Mouse (Mus musculus): ENCODE measurements at regions not wholly inside any gene's neighbourhood (a gene's known extent, or its start where the extent isn't known, plus 50 kb on each side); places are given as distances from the start of the nearest gene placed in this dataset.

DNA sequence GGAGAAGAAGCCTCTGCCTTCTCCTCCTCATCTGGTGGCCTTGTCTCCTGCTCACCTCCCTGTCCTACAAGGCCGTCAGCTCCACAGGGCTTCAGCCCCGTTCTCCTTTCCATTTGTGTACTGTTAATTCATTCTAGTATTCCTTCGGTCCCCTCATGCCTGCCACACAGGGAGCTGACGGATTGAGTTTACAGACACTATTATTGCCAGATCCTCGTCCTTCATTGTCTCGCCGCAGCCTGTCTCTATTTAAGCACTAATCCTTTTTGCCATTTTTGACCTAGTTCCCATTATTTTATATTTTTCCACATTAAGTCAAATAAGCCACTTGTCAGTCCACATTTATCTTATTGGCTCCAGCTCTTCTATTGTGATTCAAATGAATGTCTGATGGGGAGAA lies 64.2 kb upstream of the Cd180 start:
- no peak overlapping the region for H3K4me2 ChIP-seq
- WGBS, result 74% methylated on average over 7 of the region's 7 CpGs
- no peaks in the 10 kb centered on the region for H3K9me3 ChIP-seq (ENCODE audit: low read depth, low read length)
- no peak overlapping the region for H3K27ac ChIP-seq (ENCODE audit: low read depth)
- no peaks in the 10 kb centered on the region for H3K27me3 ChIP-seq (ENCODE audit: insufficient read depth, low read length)
- DNase-seq, result no peak
- no peak for ATAC-seq (ENCODE audit: insufficient read depth)
- H3K4me3 ChIP-seq (ENCODE audit: low read depth, low read length), result no peak overlapping the region
- peaks cover 10% of the 10 kb centered on the region; the same call in 1 of the 2 replicates for H3K4me1 ChIP-seq (ENCODE audit: insufficient read depth)
- TF ChIP-seq CTCF (IDR thresholded peaks at IDR 0.05; ENCODE audit: low read depth), result no peak
- no peaks in the 10 kb centered on the region for H3K36me3 ChIP-seq (ENCODE audit: insufficient read depth)
- H3K9ac ChIP-seq, result no peak overlapping the region

- H3K9ac ChIP-seq, result no peak overlapping the region
- 90% methylated on average over 10 of the region's 10 CpGs for WGBS
- no peak overlapping the region for H3K4me3 ChIP-seq (ENCODE audit: low read depth, low read length)
- DNase-seq (no peak), ATAC-seq (ENCODE audit: insufficient read depth) (no peak)
- H3K27me3 ChIP-seq (ENCODE audit: insufficient read depth, low read length), result no peaks in the 10 kb centered on the region
- H3K27ac ChIP-seq (ENCODE audit: low read depth), result no peak overlapping the region
- H3K36me3 ChIP-seq (ENCODE audit: insufficient read depth), result no peaks in the 10 kb centered on the region
- TF ChIP-seq CTCF (IDR thresholded peaks at IDR 0.05; ENCODE audit: low read depth), result no peak
- H3K4me1 ChIP-seq (ENCODE audit: insufficient read depth), result peaks cover 4% of the 10 kb centered on the region; the same call in 1 of the 2 replicates
- no peaks in the 10 kb centered on the region for H3K9me3 ChIP-seq (ENCODE audit: low read depth, low read length)
- no peak overlapping the region for H3K4me2 ChIP-seq
Observed at GRCm38 (mm10) chr13:102634236-102634957, 59.0 kb upstream of the Cd180 start.

DNA sequence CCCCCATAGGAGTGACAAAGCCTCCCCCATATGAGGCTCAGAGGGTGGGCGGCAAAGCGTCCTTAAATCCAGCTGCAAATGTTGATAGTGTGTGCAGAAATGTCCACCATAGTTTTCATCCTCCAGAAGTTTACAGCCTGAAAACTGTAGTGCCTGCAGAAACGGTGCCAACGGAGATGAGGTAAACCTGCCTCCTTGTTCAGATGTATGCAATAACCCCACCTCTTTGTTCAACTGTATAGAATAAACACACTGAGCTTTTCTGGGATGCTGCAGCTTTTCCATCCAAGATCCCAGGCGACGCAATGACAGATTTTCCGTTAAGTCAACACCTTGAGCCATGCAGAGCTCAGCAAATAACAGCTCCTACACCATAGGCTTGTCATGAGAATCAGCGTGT lies 57.3 kb upstream of the Cd180 start:
- Histone ChIP-seq H3K36me3 (ENCODE audit: insufficient read depth) (no peaks in the 10 kb centered on the region), H3K27ac (ENCODE audit: low read depth) (no peak overlapping the region), H3K4me1 (ENCODE audit: insufficient read depth) (peaks cover 4% of the 10 kb centered on the region; the same call in 1 of the 2 replicates), H3K9me3 (ENCODE audit: low read depth, low read length) (no peaks in the 10 kb centered on the region), H3K4me2 (no peak overlapping the region), H3K4me3 (ENCODE audit: low read depth, low read length) (no peak overlapping the region), H3K9ac (no peak overlapping the region), H3K27me3 (ENCODE audit: insufficient read depth, low read length) (no peaks in the 10 kb centered on the region)
- WGBS, result 41% methylated on average over 8 of the region's 8 CpGs
- ATAC-seq (ENCODE audit: insufficient read depth) (peak; percentile 55; the same call in 1 of the 2 replicates), DNase-seq (peak; percentile 52)
- TF ChIP-seq CTCF (IDR thresholded peaks at IDR 0.05; ENCODE audit: low read depth), result no peak

GRCm38 (mm10) chr13:102637059-102637458 lies 56.3 kb upstream of the Cd180 start:
- H3K9me3 ChIP-seq (ENCODE audit: low read depth, low read length), result no peaks in the 10 kb centered on the region
- no peak overlapping the region for H3K4me2 ChIP-seq
- H3K4me3 ChIP-seq (ENCODE audit: low read depth, low read length), result no peak overlapping the region
- peaks cover 4% of the 10 kb centered on the region; the same call in 1 of the 2 replicates for H3K4me1 ChIP-seq (ENCODE audit: insufficient read depth)
- ATAC-seq (ENCODE audit: insufficient read depth), result no peak
- no peak overlapping the region for H3K9ac ChIP-seq
- peak; percentile 44 for DNase-seq
- no peaks in the 10 kb centered on the region for H3K36me3 ChIP-seq (ENCODE audit: insufficient read depth)
- 18% methylated on average over 5 of the region's 5 CpGs for WGBS
- no peak overlapping the region for H3K27ac ChIP-seq (ENCODE audit: low read depth)
- TF ChIP-seq CTCF (IDR thresholded peaks at IDR 0.05; ENCODE audit: low read depth), result no peak
- H3K27me3 ChIP-seq (ENCODE audit: insufficient read depth, low read length), result no peaks in the 10 kb centered on the region

DNA sequence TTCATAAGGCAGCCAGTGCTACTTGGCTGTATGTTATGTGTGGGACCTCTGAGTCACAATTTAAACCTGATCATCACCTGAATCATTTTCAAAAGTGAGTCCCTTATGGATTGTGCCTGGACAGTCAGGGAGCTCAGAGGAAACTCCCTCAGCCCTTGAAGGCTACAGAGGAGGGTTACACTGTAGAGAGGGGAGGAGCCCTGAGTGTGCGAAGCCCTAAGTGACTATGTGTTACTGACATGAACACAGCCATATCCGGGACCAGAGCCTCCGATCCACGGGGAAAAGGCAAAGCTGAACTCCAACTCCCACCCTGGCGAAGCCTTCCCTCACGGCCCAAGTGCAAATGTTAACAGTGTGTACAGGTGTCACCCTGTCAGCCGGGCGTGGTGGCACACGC lies 53.7 kb upstream of the Cd180 start:
- H3K4me3 ChIP-seq (ENCODE audit: low read depth, low read length), result no peak overlapping the region
- DNase-seq, result peak; percentile 43
- no peaks in the 10 kb centered on the region for H3K36me3 ChIP-seq (ENCODE audit: insufficient read depth)
- no peak overlapping the region for H3K27ac ChIP-seq (ENCODE audit: low read depth)
- H3K27me3 ChIP-seq (ENCODE audit: insufficient read depth, low read length), result no peaks in the 10 kb centered on the region
- H3K4me1 ChIP-seq (ENCODE audit: insufficient read depth), result peaks cover 7% of the 10 kb centered on the region; the same call in 1 of the 2 replicates
- ATAC-seq (ENCODE audit: insufficient read depth), result peak; percentile 75; the same call in 1 of the 2 replicates
- no peak overlapping the region for H3K4me2 ChIP-seq
- WGBS, result 46% methylated on average over 9 of the region's 9 CpGs
- H3K9me3 ChIP-seq (ENCODE audit: low read depth, low read length), result no peaks in the 10 kb centered on the region
- TF ChIP-seq CTCF (IDR thresholded peaks at IDR 0.05; ENCODE audit: low read depth), result no peak
- no peak overlapping the region for H3K9ac ChIP-seq

DNA sequence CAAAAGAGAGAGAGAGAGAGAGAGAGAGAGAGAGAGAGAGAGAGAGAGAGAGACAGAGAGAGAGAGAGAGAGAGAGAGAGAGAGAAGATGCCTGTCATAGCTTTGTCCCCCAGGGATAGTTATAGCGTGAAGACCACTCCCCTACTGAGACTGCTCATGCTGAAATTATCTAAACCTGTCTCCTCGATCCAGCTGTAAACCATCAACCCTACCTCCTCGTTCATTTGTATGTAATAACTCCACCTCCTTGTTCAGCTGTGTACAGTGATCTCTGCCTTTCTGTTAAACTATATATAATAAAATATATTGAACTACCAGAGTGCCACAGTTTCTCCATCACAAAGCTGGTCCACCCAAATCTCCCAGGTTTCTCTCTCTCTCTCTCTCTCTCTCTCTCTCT lies 53.2 kb upstream of the Cd180 start:
- H3K9ac ChIP-seq, result no peak overlapping the region
- peaks cover 7% of the 10 kb centered on the region; the same call in 1 of the 2 replicates for H3K4me1 ChIP-seq (ENCODE audit: insufficient read depth)
- DNase-seq (peak; percentile 64), ATAC-seq (ENCODE audit: insufficient read depth) (no peak)
- H3K4me3 ChIP-seq (ENCODE audit: low read depth, low read length), result no peak overlapping the region
- no peak overlapping the region for H3K27ac ChIP-seq (ENCODE audit: low read depth)
- 30% methylated on average over 3 of the region's 3 CpGs for WGBS
- no peaks in the 10 kb centered on the region for H3K36me3 ChIP-seq (ENCODE audit: insufficient read depth)
- no peaks in the 10 kb centered on the region for H3K27me3 ChIP-seq (ENCODE audit: insufficient read depth, low read length)
- H3K4me2 ChIP-seq, result no peak overlapping the region
- no peaks in the 10 kb centered on the region for H3K9me3 ChIP-seq (ENCODE audit: low read depth, low read length)
- TF ChIP-seq CTCF (IDR thresholded peaks at IDR 0.05; ENCODE audit: low read depth), result no peak

All from lung, embryonic 14.5 days (tissue).